Mouse (Mus musculus) hindbrain, embryonic 13.5 days (tissue): ENCODE data around the gene Ly6g6c. TPM values are rescaled to one million over a fixed set of nuclear protein-coding genes. Genes with fewer than 3 reads are reported as not detected.

Experiments
- ATAC-seq: fragments of 200-750 bp; cut with Nextera tagmentation; 2 replicates; pipeline ENCODE4 v1.8.0; 2017; ENCODE audit warnings: moderate TSS enrichment; ENCODE audit not compliant: low FRiP score
- H3K27ac ChIP-seq: fragments of 300-500 bp; sonication (generic); 2 replicates; pipeline ENCODE4 v1.5.1; 2015; ENCODE audit warnings: inconsistent platforms, mild to moderate bottlenecking, moderate library complexity
- H3K27me3 ChIP-seq: fragments of 300-500 bp; sonication (generic); 2 replicates; pipeline ENCODE4 v1.6.1; 2015; ENCODE audit warnings: mild to moderate bottlenecking, inconsistent platforms
- H3K36me3 ChIP-seq: fragments of 300-500 bp; sonication (generic); 2 replicates; pipeline ENCODE4 v1.6.1; 2015; ENCODE audit warnings: mild to moderate bottlenecking, inconsistent platforms
- H3K4me1 ChIP-seq: fragments of 300-500 bp; sonication (generic); replicated peaks from 2 replicates; pipeline ENCODE4 v1.6.1; 2015; ENCODE audit warnings: inconsistent platforms
- H3K4me2 ChIP-seq: fragments of 300-500 bp; sonication (generic); 2 replicates; pipeline ENCODE4 v1.6.1; 2015; ENCODE audit warnings: inconsistent platforms, mild to moderate bottlenecking, moderate library complexity
- H3K4me3 ChIP-seq: fragments of 300-500 bp; sonication (generic); 2 replicates; pipeline ENCODE4 v1.5.1; 2015; ENCODE audit warnings: mild to moderate bottlenecking, inconsistent platforms
- H3K9ac ChIP-seq: fragments of 300-500 bp; sonication (generic); 2 replicates; pipeline ENCODE4 v1.6.1; 2015; ENCODE audit warnings: mild to moderate bottlenecking, inconsistent platforms
- H3K9me3 ChIP-seq: fragments of 300-500 bp; sonication (generic); 2 replicates; pipeline ENCODE4 v1.6.1; 2016; ENCODE audit warnings: inconsistent platforms
- WGBS: fragments of 180-500 bp; shearing (Covaris S2); methylation state at CpG from one replicate; pipeline ENCODE4 v1.1.7; 2015; 5-methylcytosine and 5-hydroxymethylcytosine counted together
- polyA plus RNA-seq: library from polyadenylated mRNA; unstranded; fragments of >200 nt; fragmentation: Nextera tagmentation; extraction: Ambion mirVana; gene quantifications from 2 replicates; pipeline ENCODE4 v1.2.1, GENCODE M21; 2015

Ly6g6c gene
- polyA plus RNA-seq, result not detected in 2 replicates

DNA sequence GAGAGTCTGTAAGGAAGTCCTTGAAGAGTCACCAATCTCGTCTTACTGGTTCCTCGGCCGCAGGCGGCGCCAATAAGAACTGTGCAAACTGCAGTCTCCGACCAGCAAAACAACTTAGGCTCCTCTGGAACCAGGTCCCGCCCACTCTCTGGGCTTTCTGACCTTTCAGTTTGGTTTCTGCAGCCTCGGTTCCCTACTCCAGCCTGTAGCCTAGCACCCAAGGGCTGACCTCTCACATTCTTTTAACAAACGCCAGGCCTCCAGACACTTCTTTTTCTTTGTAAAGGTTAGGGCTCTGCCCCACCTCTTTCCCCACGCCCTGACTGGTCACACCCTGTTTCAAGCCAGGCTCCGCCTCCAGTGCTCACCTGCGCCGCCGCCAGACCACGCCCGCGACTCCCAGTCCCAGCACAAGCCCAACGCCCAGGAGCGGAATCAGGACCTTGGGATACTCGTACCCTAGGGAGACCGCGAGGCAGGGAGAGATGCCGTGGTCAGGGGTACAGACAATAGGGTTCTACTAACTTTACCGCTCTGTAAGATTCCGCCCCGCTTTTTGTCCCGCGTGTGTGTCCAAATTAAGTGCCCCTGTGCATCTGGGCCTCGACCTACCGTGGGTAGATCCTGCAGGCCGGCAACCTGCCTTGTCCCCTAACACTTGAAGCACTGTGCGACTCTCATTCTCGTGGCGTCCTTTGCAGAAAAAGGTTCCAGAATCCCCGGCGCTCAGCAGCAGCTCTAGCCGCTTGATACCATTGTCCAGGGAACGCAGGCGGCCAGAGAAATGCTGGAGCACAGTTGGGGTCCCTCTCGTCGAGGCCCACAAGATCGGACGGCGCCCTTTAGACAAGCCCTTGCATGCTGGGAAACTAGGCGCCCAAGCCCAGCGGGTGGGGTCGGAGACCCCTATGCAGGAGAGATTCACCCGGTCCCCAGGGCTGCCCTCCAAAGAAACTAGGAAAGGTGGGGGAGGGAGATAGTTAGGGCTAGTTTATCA, at the start of gene Ly6g6c:
TSS of gene Ly6g6c (plus strand) at position 438 of the 997 bp plus-strand sequence.
- peak within 1 kb of the TSS; percentile 24 for H3K4me3 ChIP-seq
- H3K9ac ChIP-seq, result peak within 1 kb of the TSS; percentile 57
- whole genome bisulfite sequencing, result 1% methylated on average over 48 of the region's 48 CpGs
- H3K9me3 ChIP-seq, result no peaks in the 10 kb centered on the region
- peak within 1 kb of the TSS; percentile 53 for H3K4me2 ChIP-seq
- peaks cover 31% of the 10 kb centered on the region for H3K4me1 ChIP-seq
- H3K36me3 ChIP-seq, result peaks cover 30% of the 10 kb centered on the region
- peaks cover 73% of the 10 kb centered on the region for H3K27me3 ChIP-seq
- H3K27ac ChIP-seq, result no peak within 1 kb of the TSS
- ATAC-seq, result no peak

DNA sequence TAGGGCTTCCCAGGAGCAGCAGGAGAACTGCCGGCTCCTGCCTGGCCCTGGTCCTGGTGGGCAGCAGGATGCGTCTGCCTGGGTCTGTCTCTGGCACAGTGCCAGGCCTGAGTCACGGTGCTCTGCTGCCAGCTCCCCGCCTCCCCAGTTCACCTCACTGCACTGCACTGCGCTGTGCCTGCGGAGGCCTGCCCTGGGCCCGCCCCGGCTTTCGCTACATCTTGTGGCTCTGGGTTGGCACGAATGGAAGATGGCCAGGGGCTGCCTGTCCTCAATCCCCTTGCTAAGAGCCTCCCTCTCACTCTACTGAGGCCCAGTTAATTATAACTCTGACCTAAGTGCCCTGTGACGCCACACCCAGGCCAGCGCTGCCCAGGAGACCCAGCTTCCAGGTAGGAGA, 48.8 kb upstream of the Ly6g6c start, which contains the start of gene Vwa7:
TSS of gene Vwa7 (plus strand) at position 204 of the 400 bp plus-strand sequence.
- WGBS, result 59% methylated on average over 12 of the region's 12 CpGs
- Histone ChIP-seq H3K4me1 (peaks cover 14% of the 10 kb centered on the region), H3K9ac (no peak within 1 kb of the TSS), H3K27me3 (no peaks in the 10 kb centered on the region), H3K4me3 (no peak within 1 kb of the TSS), H3K27ac (no peak within 1 kb of the TSS), H3K9me3 (no peaks in the 10 kb centered on the region), H3K4me2 (no peak within 1 kb of the TSS), H3K36me3 (peaks cover 68% of the 10 kb centered on the region)
- peak; percentile 69 for ATAC-seq

DNA sequence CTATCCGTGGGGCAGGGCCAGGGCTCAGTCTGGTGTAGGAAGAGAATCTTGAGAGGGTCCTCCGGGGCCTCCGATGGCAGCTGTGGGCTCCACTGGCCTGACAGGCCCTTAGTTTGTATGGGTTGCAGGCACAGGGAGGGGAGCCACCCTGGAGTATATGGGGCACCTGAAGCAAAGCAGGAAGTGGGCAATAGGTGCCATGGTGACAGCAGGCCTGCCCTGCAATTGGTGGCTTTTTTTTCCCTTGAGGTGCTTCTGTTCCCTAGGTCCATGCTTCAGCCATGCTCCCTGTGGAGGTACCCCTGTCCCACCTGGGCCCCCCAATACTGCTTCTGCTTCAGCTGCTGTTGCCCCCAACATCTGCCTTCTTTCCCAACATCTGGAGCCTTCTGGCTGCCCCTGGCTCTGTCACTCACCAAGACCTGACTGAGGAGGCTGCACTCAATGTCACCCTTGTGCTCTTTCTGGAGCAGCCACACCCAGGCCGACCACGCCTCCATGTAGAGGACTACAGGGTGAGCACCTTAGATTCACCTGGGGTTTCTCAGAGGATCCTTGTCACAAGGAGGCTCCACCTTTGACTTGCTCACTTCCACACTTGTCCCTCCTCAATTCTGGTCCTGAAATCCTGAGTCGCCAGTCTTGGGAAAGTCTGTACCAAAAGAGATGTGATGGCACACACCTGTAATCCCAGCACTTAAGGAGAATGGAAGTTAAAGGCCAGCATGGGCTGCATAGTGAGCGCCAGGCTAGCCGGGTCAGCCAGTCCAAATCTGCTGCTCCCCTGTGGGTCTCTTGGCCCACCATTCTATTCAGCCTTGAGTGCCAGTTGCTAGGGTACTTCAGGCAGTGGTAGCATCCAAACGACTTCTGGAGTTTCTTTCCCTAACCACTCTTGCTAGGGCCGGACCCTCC, 48.1 kb upstream of the Ly6g6c start:
- 0 out of 2 replicates have a peak, but pooled peaks have one; percentile 6 for ATAC-seq
- no peak overlapping the region for H3K9ac ChIP-seq
- H3K27me3 ChIP-seq, result no peaks in the 10 kb centered on the region
- no peak overlapping the region for H3K4me2 ChIP-seq
- H3K27ac ChIP-seq, result no peak overlapping the region
- H3K36me3 ChIP-seq, result peaks cover 62% of the 10 kb centered on the region
- WGBS, result 82% methylated on average over 10 of the region's 10 CpGs
- H3K9me3 ChIP-seq, result no peaks in the 10 kb centered on the region
- H3K4me3 ChIP-seq, result no peak overlapping the region
- H3K4me1 ChIP-seq, result peaks cover 19% of the 10 kb centered on the region

DNA sequence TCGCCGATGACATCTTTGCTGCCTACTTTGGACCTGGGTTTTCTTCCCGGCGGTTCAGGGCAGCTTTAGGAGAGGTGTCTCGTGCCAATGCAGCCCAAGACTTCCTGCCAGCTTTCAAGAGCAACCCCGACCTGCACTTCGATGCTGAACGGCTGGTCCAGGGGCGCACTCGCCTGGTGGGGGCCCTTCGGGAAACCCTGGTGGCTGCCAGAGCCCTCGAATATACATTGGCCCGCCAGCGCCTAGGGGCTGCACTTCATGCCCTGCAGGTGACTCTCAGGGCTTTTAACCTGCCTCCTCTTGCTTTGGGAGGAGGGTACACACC, 47.5 kb upstream of the Ly6g6c start:
- no peak overlapping the region for H3K4me3 ChIP-seq
- H3K9ac ChIP-seq, result no peak overlapping the region
- H3K27me3 ChIP-seq, result no peaks in the 10 kb centered on the region
- peaks cover 55% of the 10 kb centered on the region for H3K36me3 ChIP-seq
- peaks cover 19% of the 10 kb centered on the region for H3K4me1 ChIP-seq
- no peak overlapping the region for H3K27ac ChIP-seq
- H3K9me3 ChIP-seq, result no peaks in the 10 kb centered on the region
- no peak for ATAC-seq
- WGBS, result 75% methylated on average over 14 of the region's 14 CpGs
- H3K4me2 ChIP-seq, result no peak overlapping the region

DNA sequence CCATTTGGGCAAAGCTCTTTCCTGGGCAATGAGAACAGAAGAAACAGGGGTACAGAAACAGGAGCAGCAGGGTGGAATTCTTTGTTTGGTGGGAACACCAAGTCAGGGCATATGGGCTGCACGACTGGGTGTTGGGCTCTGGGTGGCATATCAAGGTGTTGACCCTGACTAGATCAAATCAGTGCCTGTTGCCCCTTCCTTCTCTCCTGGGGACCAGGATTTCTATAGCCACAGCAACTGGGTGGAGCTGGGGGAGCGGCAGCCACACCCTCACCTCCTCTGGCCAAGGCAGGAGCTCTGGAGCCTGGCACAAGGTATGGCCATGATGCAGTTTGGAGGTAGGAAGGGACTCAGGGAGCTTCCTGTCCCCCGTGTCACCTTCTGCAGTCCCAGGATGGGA, 47.0 kb upstream of the Ly6g6c start:
- H3K9ac ChIP-seq, result peak overlapping the region; percentile 5; the same call in 1 of the 2 replicates
- peaks cover 19% of the 10 kb centered on the region for H3K4me1 ChIP-seq
- H3K9me3 ChIP-seq, result no peaks in the 10 kb centered on the region
- no peak overlapping the region for H3K4me3 ChIP-seq
- WGBS, result 89% methylated on average over 3 of the region's 3 CpGs
- no peak overlapping the region for H3K4me2 ChIP-seq
- no peak overlapping the region for H3K27ac ChIP-seq
- ATAC-seq, result no peak
- no peaks in the 10 kb centered on the region for H3K27me3 ChIP-seq
- H3K36me3 ChIP-seq, result peaks cover 50% of the 10 kb centered on the region

DNA sequence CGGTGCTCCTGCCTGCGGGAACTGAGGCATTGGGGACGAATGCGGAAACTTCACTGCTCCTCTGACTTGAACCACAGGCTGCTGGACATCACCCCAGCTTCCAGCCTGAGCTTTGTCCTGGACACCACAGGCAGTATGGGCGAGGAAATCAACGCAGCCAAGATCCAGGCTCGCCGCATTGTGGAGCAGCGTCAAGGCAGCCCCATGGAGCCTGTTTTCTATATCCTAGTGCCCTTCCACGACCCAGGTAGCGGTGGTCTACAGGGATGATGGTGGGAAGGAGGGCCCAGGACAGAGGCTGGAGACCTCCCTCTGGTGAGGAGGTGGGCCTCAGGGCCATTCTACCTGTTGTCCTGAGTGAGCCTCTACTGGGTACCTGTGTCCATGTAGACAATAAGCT, 45.3 kb upstream of the Ly6g6c start:
- H3K4me3 ChIP-seq, result no peak overlapping the region
- H3K27me3 ChIP-seq, result no peaks in the 10 kb centered on the region
- peaks cover 33% of the 10 kb centered on the region for H3K36me3 ChIP-seq
- H3K4me2 ChIP-seq, result no peak overlapping the region
- H3K9ac ChIP-seq, result no peak overlapping the region
- WGBS, result 80% methylated on average over 11 of the region's 11 CpGs
- no peaks in the 10 kb centered on the region for H3K9me3 ChIP-seq
- no peak for ATAC-seq
- H3K4me1 ChIP-seq, result peaks cover 19% of the 10 kb centered on the region
- no peak overlapping the region for H3K27ac ChIP-seq

DNA sequence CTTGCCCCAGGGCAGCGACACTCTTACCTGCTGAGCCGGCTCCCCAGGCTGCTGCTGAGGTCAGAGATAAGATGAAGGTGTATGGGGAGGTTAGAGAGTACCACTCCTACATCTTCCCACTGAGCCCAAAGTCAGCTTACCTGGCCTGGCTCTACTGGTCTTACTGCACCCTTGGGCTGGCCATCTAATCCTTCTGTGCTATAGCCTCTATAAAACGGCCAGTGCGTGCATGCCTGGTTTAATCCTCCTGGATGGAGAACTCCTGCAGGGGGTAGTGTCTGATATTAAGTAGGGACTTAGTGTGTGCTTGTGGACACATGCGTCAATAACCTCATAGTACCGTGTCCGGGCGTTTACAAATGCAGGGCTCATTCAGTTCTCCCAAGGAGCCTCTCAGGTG, 44.6 kb upstream of the Ly6g6c start:
- 94% methylated on average over 8 of the region's 8 CpGs for WGBS
- H3K9ac ChIP-seq, result no peak overlapping the region
- H3K9me3 ChIP-seq, result no peaks in the 10 kb centered on the region
- H3K27me3 ChIP-seq, result no peaks in the 10 kb centered on the region
- no peak overlapping the region for H3K4me2 ChIP-seq
- no peak overlapping the region for H3K4me3 ChIP-seq
- no peak for ATAC-seq
- peaks cover 19% of the 10 kb centered on the region for H3K4me1 ChIP-seq
- no peak overlapping the region for H3K27ac ChIP-seq
- peaks cover 27% of the 10 kb centered on the region for H3K36me3 ChIP-seq

DNA sequence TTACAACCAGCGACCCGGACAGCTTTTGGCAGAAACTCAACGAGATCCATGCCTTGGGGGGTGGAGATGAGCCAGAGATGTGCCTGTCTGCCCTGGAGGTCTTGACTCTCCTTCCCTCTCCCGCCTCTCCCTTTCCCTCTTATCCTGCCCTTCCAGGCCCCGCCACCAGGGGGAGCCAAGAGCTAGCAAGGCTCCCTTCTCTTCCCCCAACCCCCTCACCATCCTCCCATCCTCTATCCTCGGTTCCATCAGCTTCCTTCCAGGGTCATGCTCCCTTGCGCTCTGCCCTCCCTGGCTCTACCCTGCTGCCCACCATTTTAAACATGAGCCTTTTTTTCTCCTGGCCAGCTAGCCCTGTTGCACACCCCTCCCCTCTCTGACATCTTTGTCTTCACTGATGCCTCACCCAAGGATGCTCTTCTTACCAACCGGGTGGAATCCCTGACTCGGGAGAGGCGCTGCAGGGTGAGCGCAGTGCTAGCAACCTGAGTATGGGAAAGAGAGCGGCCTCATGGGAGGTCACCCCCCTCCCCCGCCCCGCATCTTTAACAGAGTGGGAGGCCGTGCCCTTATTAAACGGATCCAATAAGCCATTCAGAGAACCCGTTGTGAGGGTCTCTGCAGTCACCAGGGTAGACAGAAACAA, 43.9 kb upstream of the Ly6g6c start:
- 0 out of 2 replicates have a peak overlapping the region, but pooled peaks have one; percentile 39 for H3K9ac ChIP-seq
- peak overlapping the region; percentile 31 for H3K4me2 ChIP-seq
- H3K4me1 ChIP-seq, result peaks cover 18% of the 10 kb centered on the region
- ATAC-seq, result peak; percentile 30; the same call in 1 of the 2 replicates
- H3K9me3 ChIP-seq, result no peaks in the 10 kb centered on the region
- peak overlapping the region; percentile 26; the same call in 1 of the 2 replicates for H3K27ac ChIP-seq
- H3K4me3 ChIP-seq, result no peak overlapping the region
- H3K27me3 ChIP-seq, result no peaks in the 10 kb centered on the region
- 5% methylated on average over 17 of the region's 17 CpGs for WGBS
- peaks cover 19% of the 10 kb centered on the region for H3K36me3 ChIP-seq

DNA sequence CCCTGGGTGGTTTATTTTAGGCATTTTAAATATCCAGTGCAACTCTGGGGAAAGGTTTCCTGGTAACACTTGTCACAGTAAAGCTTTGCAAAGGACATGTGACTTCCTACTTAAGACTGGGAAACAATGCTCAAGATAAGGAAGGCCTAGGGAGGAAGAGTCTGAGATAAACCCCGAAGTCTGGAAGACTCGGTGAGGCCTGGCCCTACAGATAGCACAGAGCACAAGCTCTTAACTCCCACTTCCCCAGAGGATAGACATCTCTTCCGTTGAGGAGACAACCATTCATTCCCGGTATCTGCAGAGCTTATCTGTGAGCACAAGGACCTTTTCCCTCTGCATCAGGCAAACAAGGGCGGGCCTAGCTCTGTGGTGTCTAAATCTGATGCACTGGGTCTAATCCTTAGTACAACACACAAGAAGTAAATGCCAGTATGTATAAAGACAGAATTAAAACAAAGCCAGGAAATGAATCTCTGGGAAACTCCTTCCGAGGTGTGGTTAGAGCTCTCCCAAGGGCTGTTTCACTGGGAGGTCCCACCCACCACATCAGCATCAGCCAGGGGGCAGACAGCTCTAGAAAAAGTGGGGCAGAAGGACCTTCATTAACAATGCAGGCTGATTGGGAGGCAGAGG, 43.2 kb upstream of the Ly6g6c start:
- Histone ChIP-seq H3K36me3 (peaks cover 12% of the 10 kb centered on the region), H3K27ac (no peak overlapping the region; the same call in 1 of the 2 replicates), H3K4me2 (no peak overlapping the region), H3K9me3 (no peaks in the 10 kb centered on the region), H3K4me1 (peaks cover 16% of the 10 kb centered on the region), H3K27me3 (no peaks in the 10 kb centered on the region), H3K9ac (no peak overlapping the region), H3K4me3 (no peak overlapping the region)
- no peak for ATAC-seq
- WGBS, result 65% methylated on average over 6 of the region's 6 CpGs

DNA sequence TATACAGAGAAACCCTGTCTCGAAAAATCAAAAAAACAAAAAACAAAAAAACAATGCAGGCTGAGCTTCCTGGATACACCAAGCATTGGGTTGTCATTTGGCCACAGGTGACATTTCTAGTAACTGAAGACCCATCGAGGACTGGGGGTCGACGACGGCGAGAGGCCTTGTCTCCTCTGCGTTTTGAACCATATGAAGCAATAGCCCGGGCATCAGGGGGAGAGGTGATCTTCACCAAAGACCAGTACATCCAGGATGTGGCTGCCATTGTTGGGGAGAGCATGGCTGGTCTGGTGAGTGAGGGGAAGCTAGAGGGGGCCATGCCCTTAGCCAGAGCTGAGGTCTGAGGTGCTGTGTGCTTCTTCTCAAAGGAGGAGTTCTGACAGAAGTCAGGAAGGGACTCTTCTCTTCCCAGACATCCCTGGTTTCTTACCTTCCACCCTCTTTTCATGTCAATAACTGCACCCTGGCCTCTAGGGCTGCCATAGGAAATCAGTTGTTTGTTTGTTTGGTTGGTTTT, 42.6 kb upstream of the Ly6g6c start:
- Histone ChIP-seq H3K36me3 (peaks cover 6% of the 10 kb centered on the region; the same call in 1 of the 2 replicates), H3K27ac (no peak overlapping the region), H3K27me3 (no peaks in the 10 kb centered on the region), H3K4me3 (no peak overlapping the region), H3K4me1 (peaks cover 22% of the 10 kb centered on the region), H3K9ac (no peak overlapping the region), H3K4me2 (no peak overlapping the region), H3K9me3 (no peaks in the 10 kb centered on the region)
- WGBS, result 93% methylated on average over 8 of the region's 8 CpGs
- ATAC-seq, result no peak

DNA sequence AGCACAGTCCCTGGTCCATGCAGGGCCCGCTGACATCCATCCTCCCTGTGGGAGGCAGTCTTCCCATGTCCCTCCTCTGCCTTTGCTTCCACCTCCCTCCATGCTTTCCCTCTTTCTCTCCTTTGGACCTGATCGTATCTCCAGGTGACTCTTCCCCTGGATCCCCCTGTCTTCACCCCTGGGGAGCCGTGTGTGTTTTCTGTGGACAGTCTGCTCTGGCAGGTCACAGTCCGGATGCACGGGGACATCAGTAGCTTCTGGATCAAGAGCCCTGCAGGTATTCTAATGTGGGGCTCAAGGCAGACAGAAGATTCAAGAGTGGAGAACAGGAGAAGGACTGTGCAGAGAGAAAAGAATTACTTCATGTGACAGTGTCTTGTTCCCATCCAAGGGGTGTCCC, 42.0 kb upstream of the Ly6g6c start:
- Histone ChIP-seq H3K9me3 (no peaks in the 10 kb centered on the region), H3K36me3 (0 out of 2 replicates have a peak, but pooled peaks cover 3% of the 10 kb centered on the region), H3K4me3 (no peak overlapping the region), H3K27ac (no peak overlapping the region), H3K4me2 (no peak overlapping the region), H3K4me1 (peaks cover 24% of the 10 kb centered on the region), H3K9ac (no peak overlapping the region), H3K27me3 (no peaks in the 10 kb centered on the region)
- 86% methylated on average over 5 of the region's 5 CpGs for WGBS
- no peak for ATAC-seq
